Mouse (Mus musculus) embryonic facial prominence, embryonic 11.5 days (tissue): ENCODE results near the gene Hcn3. TPM values are rescaled to one million over a fixed set of nuclear protein-coding genes. Genes with fewer than 3 reads are reported as not detected.
A peak's percentile ranks its signal among the peaks of the same experiment; 100 is the strongest.
"Not testable (repeated sequence)": the region's sequence is repeated elsewhere in the genome, so short reads cannot be mapped to it uniquely, and the experiment has no call there.

ENCODE experiments used
- ATAC-seq: fragments of 200-750 bp; cut with Nextera tagmentation; replicated peaks from 2 replicates; pipeline ENCODE4 v1.8.0; 2017; ENCODE audit warnings: low read depth; ENCODE audit not compliant: insufficient number of reproducible peaks, low FRiP score, low TSS enrichment
- DNase-seq: peaks from one replicate; pipeline ENCODE4 v3.0.0-alpha.2; 2015; ENCODE audit warnings: low spot score
- H3K27ac ChIP-seq: fragments of 300-500 bp; sonication (generic); replicated peaks from 2 replicates; pipeline ENCODE4 v1.5.1; 2014; ENCODE audit warnings: mild to moderate bottlenecking, low read depth, low read length, control low read depth
- H3K27me3 ChIP-seq: fragments of 300-500 bp; sonication (generic); 2 replicates; pipeline ENCODE4 v1.6.1; 2014; ENCODE audit warnings: mild to moderate bottlenecking, low read length, moderate library complexity, mixed read lengths; ENCODE audit not compliant: control insufficient read depth, insufficient read depth
- H3K36me3 ChIP-seq: fragments of 300-500 bp; sonication (generic); replicated peaks from 2 replicates; pipeline ENCODE4 v1.6.1; 2014; ENCODE audit warnings: low read depth, mild to moderate bottlenecking, low read length, moderate library complexity, mixed read lengths; ENCODE audit not compliant: control insufficient read depth, insufficient read depth
- H3K4me1 ChIP-seq: fragments of 300-500 bp; sonication (generic); 2 replicates; pipeline ENCODE4 v1.6.1; 2014; ENCODE audit warnings: low read length, mixed read lengths; ENCODE audit not compliant: control insufficient read depth, insufficient read depth
- H3K4me2 ChIP-seq: fragments of 300-500 bp; sonication (generic); 2 replicates; pipeline ENCODE4 v1.6.1; 2014; ENCODE audit warnings: low read depth, mild to moderate bottlenecking, control low read depth, low read length, moderate library complexity
- H3K4me3 ChIP-seq: fragments of 300-500 bp; sonication (generic); 2 replicates; pipeline ENCODE4 v1.5.1; 2014; ENCODE audit warnings: low read depth, low read length, control low read depth
- H3K9ac ChIP-seq: fragments of 300-500 bp; sonication (generic); replicated peaks from 2 replicates; pipeline ENCODE4 v1.6.1; 2014; ENCODE audit warnings: mild to moderate bottlenecking, control low read depth, low read length
- H3K9me3 ChIP-seq: fragments of 300-500 bp; sonication (generic); replicated peaks from 2 replicates; pipeline ENCODE4 v1.6.1; 2016; ENCODE audit warnings: mild to moderate bottlenecking, low read length, inconsistent platforms, mixed read lengths; ENCODE audit not compliant: control insufficient read depth
- WGBS: fragments of 180-500 bp; shearing (Covaris S2); extraction: QIAGEN DNeasy Blood & Tissue Kit; methylation state at CpG from one replicate; pipeline ENCODE4 v1.1.7; 2014; 5-methylcytosine and 5-hydroxymethylcytosine counted together
- polyA plus RNA-seq: library from polyadenylated mRNA; unstranded; fragments of >200 nt; fragmentation: Nextera tagmentation; extraction: Ambion mirVana; gene quantifications from 2 replicates; pipeline ENCODE4 v1.2.1, GENCODE M21; 2014

Hcn3 gene
- polyA plus RNA-seq, 1 experiment from 2014 or later, result 1.2 TPM

DNA sequence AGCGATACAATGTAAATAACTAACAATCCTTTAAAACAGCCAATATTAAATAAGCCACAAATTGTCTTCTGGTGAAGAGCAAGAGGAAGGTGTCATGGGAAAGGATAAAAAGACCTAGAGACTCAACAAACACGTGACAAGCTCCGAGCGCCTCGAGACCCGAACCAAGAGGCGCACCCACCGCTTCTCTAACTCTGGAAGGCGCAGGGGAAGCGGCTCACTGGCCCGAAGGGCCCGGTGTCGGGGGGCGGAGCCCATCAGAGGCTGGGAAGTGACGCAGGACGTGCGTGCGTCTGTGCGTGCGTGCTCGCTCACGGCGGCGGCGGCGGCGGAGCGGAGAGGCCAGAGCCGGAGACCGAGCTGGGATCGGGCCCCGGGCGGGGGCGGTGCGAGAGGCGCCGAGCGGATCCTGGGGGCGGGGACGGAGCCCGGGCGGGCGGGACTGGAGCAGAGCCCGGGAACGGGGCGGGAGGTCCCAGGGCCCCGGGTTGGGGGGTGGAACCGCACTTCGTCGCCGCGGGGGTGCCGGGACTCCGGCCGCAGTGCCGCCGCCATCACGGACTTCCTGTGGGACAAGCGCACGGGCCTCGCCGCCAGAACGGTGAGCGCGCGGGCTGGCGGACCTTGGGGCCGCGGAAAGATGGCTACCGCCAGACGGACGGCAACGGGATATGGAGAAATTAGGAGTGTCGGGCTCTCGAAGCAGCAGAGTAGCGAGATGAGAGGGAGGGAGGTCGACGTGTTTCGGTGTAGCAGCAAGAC is 4.7 kb upstream of the Hcn3 start, which contains the start of gene Clk2:
TSS of gene Clk2 (plus strand) at position 290 of the 762 bp plus-strand sequence.
- H3K4me1 ChIP-seq, result peaks cover 2% of the 10 kb centered on the region; the same call in 1 of the 2 replicates
- peak within 1 kb of the TSS; percentile 93 for H3K9ac ChIP-seq
- peak within 1 kb of the TSS; percentile 78 for H3K4me3 ChIP-seq
- H3K4me2 ChIP-seq, result peak within 1 kb of the TSS; percentile 63
- H3K36me3 ChIP-seq, result peaks cover 14% of the 10 kb centered on the region
- H3K9me3 ChIP-seq, result no peaks in the 10 kb centered on the region
- peak within 1 kb of the TSS; percentile 90 for H3K27ac ChIP-seq
- peak; percentile 96 for DNase-seq
- ATAC-seq, result peak; percentile 96
- H3K27me3 ChIP-seq, result no peaks in the 10 kb centered on the region; the same call in 1 of the 2 replicates
- under 1% methylated on average over 67 of the region's 79 CpGs for WGBS

DNA sequence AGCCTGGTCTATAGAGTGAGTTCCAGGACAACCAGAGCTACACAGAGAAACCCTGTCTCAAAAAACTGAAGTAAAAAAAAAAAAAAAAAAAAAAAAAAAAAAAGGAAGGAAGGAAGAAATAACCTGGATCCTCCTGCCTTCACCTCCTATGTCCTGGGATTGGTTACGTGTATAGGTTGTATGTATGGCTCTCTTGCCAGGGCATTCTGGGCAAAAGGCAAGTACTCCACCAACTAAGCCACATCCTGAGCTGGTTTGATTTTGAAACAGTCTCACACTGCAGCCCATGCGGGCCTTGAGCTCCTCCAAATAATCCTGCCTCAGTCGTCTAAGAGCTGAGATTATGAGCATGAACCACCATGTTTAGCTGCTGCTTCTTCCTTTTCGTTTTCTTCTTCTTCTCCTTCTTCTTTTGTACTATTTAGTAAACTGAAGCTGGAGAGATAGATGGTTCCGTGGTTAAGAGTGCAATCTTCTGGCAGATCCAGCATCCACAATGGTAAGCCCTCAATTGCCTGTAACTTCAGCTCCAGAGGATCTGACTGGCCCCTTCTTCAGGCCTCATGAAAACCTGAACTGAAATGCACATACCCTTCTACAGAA is 3.7 kb upstream of the Hcn3 start:
- no peaks in the 10 kb centered on the region; the same call in 1 of the 2 replicates for H3K27me3 ChIP-seq
- ATAC-seq (no peak), DNase-seq (no peak)
- peaks cover 6% of the 10 kb centered on the region for H3K36me3 ChIP-seq
- H3K9ac ChIP-seq, result no peak overlapping the region; the same call in 1 of the 2 replicates
- WGBS, result 77% methylated on average over 5 of the region's 5 CpGs
- no peak overlapping the region; the same call in 1 of the 2 replicates for H3K4me2 ChIP-seq
- no peaks in the 10 kb centered on the region for H3K9me3 ChIP-seq
- H3K4me3 ChIP-seq, result peak overlapping the region; percentile 78
- no peak overlapping the region for H3K27ac ChIP-seq
- peaks cover 2% of the 10 kb centered on the region; the same call in 1 of the 2 replicates for H3K4me1 ChIP-seq

DNA sequence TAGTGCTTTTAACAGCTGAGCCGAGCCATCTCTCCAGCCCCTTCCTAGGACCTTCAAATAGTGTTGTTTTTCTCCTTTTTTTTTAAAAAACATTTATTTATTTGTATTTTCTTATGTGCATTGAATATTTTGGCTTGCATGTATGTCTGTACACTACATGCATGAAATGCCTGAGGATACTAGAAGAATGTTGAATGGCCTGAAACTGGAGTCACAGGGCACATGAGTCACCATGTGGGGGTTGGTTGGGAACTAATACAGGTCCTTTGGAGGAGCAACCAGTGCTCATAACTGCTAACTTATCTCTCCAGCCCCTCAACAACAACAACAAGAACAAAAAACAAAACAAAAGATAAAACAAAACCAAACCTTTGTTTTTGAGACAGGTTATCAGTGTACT is 3.1 kb upstream of the Hcn3 start:
- peaks cover 2% of the 10 kb centered on the region; the same call in 1 of the 2 replicates for H3K4me1 ChIP-seq
- no peak overlapping the region for H3K27ac ChIP-seq
- H3K4me2 ChIP-seq, result no peak overlapping the region
- H3K9ac ChIP-seq, result no peak overlapping the region
- 65% methylated on average over 1 of the region's 1 CpGs for WGBS
- H3K27me3 ChIP-seq, result no peaks in the 10 kb centered on the region; the same call in 1 of the 2 replicates
- no peaks in the 10 kb centered on the region for H3K9me3 ChIP-seq
- no peak for DNase-seq
- ATAC-seq, result no peak
- peaks cover 4% of the 10 kb centered on the region for H3K36me3 ChIP-seq
- no peak overlapping the region for H3K4me3 ChIP-seq

DNA sequence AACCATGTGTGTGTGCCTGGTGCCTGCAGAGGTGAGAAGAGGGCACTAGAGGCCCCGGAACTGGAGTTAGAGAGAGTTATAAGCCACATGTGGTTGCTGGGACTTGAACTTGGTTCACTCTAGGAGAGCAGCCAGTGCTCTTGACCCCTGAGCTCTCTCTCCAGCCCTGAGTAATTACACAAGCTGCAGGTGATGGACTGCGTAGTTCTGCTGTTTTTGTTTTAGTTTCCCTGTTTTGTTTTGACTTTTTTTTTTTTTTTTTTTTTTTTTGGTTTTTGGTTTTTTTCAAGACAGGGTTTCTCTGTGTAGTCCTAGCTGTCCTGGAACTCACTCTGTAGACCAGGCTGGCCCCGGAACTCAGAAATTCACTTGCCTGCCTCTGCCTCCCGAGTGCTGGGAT is 1.8 kb upstream of the Hcn3 start:
- ATAC-seq, result no peak
- Histone ChIP-seq H3K27me3 (no peaks in the 10 kb centered on the region; the same call in 1 of the 2 replicates), H3K4me2 (no peak overlapping the region), H3K9me3 (no peaks in the 10 kb centered on the region), H3K36me3 (no peaks in the 10 kb centered on the region), H3K4me3 (no peak overlapping the region), H3K9ac (no peak overlapping the region), H3K27ac (no peak overlapping the region), H3K4me1 (peaks cover 2% of the 10 kb centered on the region; the same call in 1 of the 2 replicates)
- WGBS, result 80% methylated on average over 4 of the region's 4 CpGs
- DNase-seq, result no peak

DNA sequence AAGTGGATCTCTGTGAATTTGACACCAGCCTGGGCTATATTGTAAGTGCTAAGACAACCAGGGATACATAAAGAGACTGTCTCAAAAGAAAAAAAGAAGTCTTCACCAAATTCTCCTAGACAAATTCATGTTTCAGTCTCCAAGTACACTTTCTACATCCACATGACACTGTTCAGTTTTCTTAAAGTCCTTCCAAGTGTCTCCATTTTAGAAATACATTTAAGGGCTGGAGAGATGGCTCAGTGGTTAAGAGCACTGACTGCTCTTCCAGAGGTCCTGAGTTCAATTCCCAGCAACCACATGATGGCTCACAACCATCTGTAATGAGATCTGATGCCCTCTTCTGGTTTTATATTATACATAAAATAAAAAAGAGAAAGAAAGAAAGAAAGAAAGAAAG is 1.2 kb upstream of the Hcn3 start:
- not testable (repeated sequence) for DNase-seq, H3K9me3 ChIP-seq, H3K27ac ChIP-seq, H3K36me3 ChIP-seq, H3K27me3 ChIP-seq, ATAC-seq, H3K9ac ChIP-seq, H3K4me3 ChIP-seq, H3K4me1 ChIP-seq, H3K4me2 ChIP-seq

DNA sequence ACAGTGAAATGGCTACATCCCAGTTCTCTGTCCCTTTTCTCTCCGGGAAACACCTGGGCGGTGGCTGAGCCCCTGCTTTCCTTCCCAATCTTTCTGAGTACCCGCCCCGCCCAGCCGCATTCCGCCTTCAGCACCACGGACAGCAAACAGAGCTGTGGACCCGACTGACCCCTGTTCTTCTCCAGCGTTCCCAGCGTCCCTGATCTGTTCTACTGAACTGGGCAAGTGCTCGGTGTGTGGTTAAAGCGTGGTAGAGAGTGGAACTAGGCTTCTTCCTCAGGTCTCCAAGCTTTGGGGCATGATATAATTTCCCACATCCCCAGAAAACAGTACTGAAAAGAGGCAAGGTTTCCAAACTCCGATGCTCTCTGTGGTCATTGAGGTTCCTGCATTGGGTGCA is 785 bp downstream of the Hcn3 start:
- 2% methylated on average over 13 of the region's 13 CpGs for WGBS
- H3K9ac ChIP-seq, result no peak overlapping the region

DNA sequence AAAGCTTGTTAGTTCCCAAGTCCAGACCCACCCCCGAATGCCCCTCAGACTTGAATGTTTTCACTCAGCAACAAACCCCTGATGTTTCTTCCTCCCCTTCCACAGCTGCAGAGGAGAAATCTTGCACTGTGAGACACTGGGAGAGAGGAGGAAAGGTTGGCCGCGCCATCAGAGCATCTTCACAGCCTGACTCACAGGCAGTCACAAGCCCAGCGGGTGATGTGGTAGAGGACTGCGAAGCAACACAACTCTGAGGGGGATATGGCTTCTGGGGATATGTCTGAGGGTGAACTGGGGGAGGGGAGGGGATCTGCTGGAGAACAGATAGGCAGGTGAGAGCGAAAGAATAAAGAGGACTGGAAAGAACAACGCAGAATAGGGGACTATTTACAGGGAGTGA is 1.3 kb downstream of the Hcn3 start:
- Histone ChIP-seq H3K27me3 (no peaks in the 10 kb centered on the region), H3K36me3 (no peaks in the 10 kb centered on the region), H3K4me3 (no peak overlapping the region), H3K4me2 (no peak overlapping the region), H3K9me3 (no peaks in the 10 kb centered on the region), H3K9ac (no peak overlapping the region), H3K27ac (no peak overlapping the region), H3K4me1 (no peaks in the 10 kb centered on the region)
- 19% methylated on average over 7 of the region's 7 CpGs for WGBS
- ATAC-seq (no peak), DNase-seq (no peak)

More for the DNA sequence above, 785 bp downstream of the Hcn3 start:
- DNase-seq (peak; percentile 79), ATAC-seq (0 out of 2 replicates have a peak, but pooled peaks have one; percentile 16)
- Histone ChIP-seq H3K36me3 (no peaks in the 10 kb centered on the region), H3K27me3 (no peaks in the 10 kb centered on the region), H3K9me3 (no peaks in the 10 kb centered on the region), H3K27ac (no peak overlapping the region), H3K4me2 (peak overlapping the region; percentile 94), H3K4me3 (peak overlapping the region; percentile 50), H3K4me1 (no peaks in the 10 kb centered on the region)

DNA sequence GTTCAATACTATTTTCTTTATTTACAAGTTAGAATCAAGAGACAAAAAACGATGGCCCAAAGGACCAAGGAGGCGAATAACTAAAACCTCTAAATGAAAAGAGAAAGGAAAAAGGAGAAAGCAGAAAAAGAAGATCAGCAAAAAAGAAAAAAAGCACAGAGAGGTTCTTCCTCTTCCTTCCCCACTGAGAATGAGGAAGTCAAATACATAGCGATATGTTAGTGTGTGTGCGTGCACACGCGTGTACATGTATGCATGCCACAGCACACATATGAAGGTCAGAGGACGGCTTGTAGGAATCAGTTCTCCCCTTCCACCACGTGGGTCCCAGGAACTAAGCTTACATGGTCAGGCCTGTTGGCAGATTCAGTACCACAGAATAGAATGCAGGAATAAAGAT is 3.0 kb downstream of the Hcn3 start:
- H3K36me3 ChIP-seq, result no peaks in the 10 kb centered on the region
- H3K9me3 ChIP-seq, result no peaks in the 10 kb centered on the region
- WGBS, result 81% methylated on average over 8 of the region's 8 CpGs
- ATAC-seq, result no peak
- no peaks in the 10 kb centered on the region for H3K4me1 ChIP-seq
- no peaks in the 10 kb centered on the region for H3K27me3 ChIP-seq
- no peak overlapping the region for H3K4me3 ChIP-seq
- no peak overlapping the region for H3K9ac ChIP-seq
- no peak overlapping the region for H3K4me2 ChIP-seq
- no peak overlapping the region for H3K27ac ChIP-seq
- no peak for DNase-seq
